Mouse (Mus musculus): ENCODE measurements around the gene Fez2. TPM values are rescaled to one million over a fixed set of nuclear protein-coding genes. Genes with fewer than 3 reads are reported as not detected.

The Fez2 gene
- polyA plus RNA-seq, 2 experiments = 33.6 to 44.1 TPM

DNA sequence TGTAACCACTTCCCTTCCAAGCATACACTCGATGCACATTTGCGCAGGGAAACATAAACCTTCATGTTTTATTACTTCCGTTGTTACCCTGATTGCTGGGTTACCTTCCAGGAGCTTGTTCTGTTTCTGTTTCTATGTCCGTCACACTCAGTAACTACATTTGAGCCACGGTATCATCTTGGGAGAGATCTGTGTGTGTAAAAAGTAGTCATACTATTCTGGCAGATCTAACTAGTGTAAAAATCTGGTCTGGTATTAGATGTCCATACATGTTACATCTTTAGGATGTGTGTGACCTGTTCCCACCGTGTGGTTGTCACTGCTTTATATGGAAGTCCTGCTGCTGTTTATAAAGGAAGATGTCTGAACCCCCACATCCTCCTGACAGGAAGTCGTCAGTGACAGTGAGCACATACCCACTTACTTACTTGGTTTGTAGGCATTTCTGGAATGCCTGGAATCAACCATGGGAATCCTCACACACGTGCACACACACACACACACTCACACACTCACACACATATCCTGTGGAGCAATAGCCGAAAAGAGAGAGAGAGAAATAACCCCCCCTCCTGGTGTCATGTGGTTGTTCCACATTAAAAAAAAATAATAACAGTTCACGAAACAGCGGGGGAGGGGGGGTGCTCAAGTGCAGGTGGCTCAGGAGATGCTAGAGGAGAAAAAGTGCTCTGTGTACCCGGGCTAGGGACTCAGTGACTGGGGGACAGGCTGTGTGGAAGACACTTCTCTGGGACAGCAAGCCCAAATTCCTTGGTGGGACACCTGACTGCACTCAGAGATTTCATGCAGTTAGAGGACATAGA lies 66.1 kb downstream of the Fez2 start:
- DNase-seq (ENCODE audit: low spot score) = no peak
- 55% methylated on average over 12 of the region's 12 CpGs for WGBS

DNA sequence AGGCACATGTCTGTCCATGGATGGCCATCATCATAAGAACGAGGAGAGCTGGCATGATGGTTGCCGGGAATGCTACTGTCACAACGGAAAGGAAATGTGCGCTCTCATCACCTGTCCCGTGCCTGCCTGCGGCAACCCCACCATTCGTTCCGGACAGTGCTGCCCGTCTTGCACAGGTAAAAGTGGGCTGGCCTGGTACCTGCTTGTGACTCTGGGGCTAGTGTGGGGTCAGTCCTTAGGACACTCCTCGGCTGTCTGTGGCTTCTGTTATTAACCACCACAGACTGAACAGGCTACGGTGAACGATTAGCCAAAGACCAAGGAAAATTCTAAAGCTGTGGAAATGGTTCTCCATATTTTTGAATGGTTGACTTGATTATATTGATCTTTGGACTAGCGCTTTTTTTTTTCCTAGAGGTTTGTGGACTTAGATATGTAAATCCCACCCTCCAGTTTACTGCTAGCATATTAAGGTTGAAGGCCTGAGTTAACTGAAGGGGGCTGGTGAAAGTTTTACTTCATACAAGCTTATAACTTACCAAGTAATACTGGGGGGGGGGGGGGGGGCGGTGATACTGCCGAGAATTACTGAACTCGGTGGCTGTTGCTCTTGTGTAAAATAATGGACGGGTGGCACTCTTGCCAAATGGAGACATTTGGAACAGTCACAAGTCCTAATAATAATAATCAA lies 70.7 kb downstream of the Fez2 start:
- WGBS = 96% methylated on average over 17 of the region's 17 CpGs
- H3K36me3 ChIP-seq (ENCODE audit: control insufficient read depth, insufficient read depth, low read length) = peaks cover 48% of the 10 kb centered on the region
- no peak for DNase-seq (ENCODE audit: low spot score)
- H3K9ac ChIP-seq (ENCODE audit: low read depth, low read length, severe bottlenecking) = no peak overlapping the region
- no peak overlapping the region for H3K4me3 ChIP-seq (replicated peaks; ENCODE audit: low read length)
- TF ChIP-seq POLR2A (IDR thresholded peaks at IDR 0.05; ENCODE audit: borderline replicate concordance, extremely low read depth, insufficient read depth, insufficient read length) = no peak
- ATAC-seq (ENCODE audit: low FRiP score, low read depth) = no peak
- H3K4me2 ChIP-seq (replicated peaks; ENCODE audit: low read depth, low read length, severe bottlenecking) = no peak overlapping the region
- H3K9me3 ChIP-seq (ENCODE audit: control insufficient read depth, low read length) = no peaks in the 10 kb centered on the region
- no peak overlapping the region for H3K27ac ChIP-seq (replicated peaks; ENCODE audit: low read depth, low read length)
- peaks cover 5% of the 10 kb centered on the region; the same call in 1 of the 2 replicates for H3K4me1 ChIP-seq (ENCODE audit: control insufficient read depth, insufficient read depth, low read length)
- H3K27me3 ChIP-seq (ENCODE audit: control insufficient read depth, insufficient read depth, low read length) = no peaks in the 10 kb centered on the region

More for the DNA sequence above, 66.1 kb downstream of the Fez2 start:
- no peak for ATAC-seq (ENCODE audit: low FRiP score, low read depth)
- Histone ChIP-seq H3K4me1 (ENCODE audit: control insufficient read depth, insufficient read depth, low read length) (peaks cover 2% of the 10 kb centered on the region; the same call in 1 of the 2 replicates), H3K4me3 (replicated peaks; ENCODE audit: low read length) (no peak overlapping the region), H3K9ac (ENCODE audit: low read depth, low read length, severe bottlenecking) (no peak overlapping the region), H3K27ac (replicated peaks; ENCODE audit: low read depth, low read length) (no peak overlapping the region), H3K36me3 (ENCODE audit: control insufficient read depth, insufficient read depth, low read length) (peaks cover 64% of the 10 kb centered on the region), H3K4me2 (replicated peaks; ENCODE audit: low read depth, low read length, severe bottlenecking) (no peak overlapping the region), H3K27me3 (ENCODE audit: control insufficient read depth, insufficient read depth, low read length) (no peaks in the 10 kb centered on the region), H3K9me3 (ENCODE audit: control insufficient read depth, low read length) (no peaks in the 10 kb centered on the region)
- TF ChIP-seq POLR2A (IDR thresholded peaks at IDR 0.05; ENCODE audit: borderline replicate concordance, extremely low read depth, insufficient read depth, insufficient read length) = no peak

DNA sequence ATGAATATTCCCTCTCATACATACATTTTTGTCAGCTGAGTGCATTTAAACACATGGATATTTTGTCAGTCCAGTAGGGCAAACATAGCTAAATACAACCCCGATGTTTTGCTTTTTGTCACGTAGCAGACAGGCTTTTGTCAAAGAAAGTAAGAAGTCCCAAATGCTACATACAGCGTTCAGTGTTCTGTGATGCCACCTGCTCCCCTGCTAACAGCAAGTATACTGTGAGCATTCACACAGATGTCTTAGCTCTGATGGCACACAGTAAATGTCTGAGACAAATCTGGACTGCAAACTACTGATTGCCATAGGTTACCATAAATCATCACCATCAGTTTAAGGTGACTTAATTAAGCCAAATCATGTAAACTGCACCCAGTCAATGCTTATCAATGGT lies 74.3 kb downstream of the Fez2 start:
- ATAC-seq (ENCODE audit: low FRiP score, low read depth) = no peak
- no peak for DNase-seq (ENCODE audit: low spot score)
- no peaks in the 10 kb centered on the region for H3K27me3 ChIP-seq (ENCODE audit: control insufficient read depth, insufficient read depth, low read length)
- H3K36me3 ChIP-seq (ENCODE audit: control insufficient read depth, insufficient read depth, low read length) = peaks cover 30% of the 10 kb centered on the region
- H3K27ac ChIP-seq (replicated peaks; ENCODE audit: low read depth, low read length) = no peak overlapping the region
- no peak for TF ChIP-seq POLR2A (IDR thresholded peaks at IDR 0.05; ENCODE audit: borderline replicate concordance, extremely low read depth, insufficient read depth, insufficient read length)
- H3K9ac ChIP-seq (ENCODE audit: low read depth, low read length, severe bottlenecking) = no peak overlapping the region
- H3K4me3 ChIP-seq (replicated peaks; ENCODE audit: low read length) = no peak overlapping the region
- H3K9me3 ChIP-seq (ENCODE audit: control insufficient read depth, low read length) = no peaks in the 10 kb centered on the region
- no peak overlapping the region for H3K4me2 ChIP-seq (replicated peaks; ENCODE audit: low read depth, low read length, severe bottlenecking)
- peaks cover 4% of the 10 kb centered on the region; the same call in 1 of the 2 replicates for H3K4me1 ChIP-seq (ENCODE audit: control insufficient read depth, insufficient read depth, low read length)
- WGBS = 89% methylated on average over 3 of the region's 3 CpGs

DNA sequence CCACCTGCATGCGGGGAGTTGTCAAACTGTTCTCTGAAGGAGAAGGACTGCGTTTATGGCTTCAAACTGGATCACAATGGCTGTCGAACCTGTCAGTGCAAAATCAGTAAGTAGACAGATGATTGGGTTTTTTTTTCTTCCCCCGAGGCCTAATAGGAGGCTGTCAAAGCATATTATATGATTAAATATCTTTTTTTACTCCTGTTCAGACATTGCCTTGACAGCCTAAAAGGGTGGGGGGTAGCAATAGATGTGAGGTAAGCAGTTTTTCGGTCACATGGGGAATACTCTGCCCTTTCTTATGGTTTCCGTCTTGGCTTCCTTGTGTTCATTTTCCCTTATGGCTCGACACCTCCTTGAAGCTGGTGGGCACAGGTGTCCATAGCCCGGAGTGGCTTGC lies 82.7 kb downstream of the Fez2 start:
- Histone ChIP-seq H3K4me2 (replicated peaks; ENCODE audit: low read depth, low read length, severe bottlenecking) (no peak overlapping the region), H3K27ac (replicated peaks; ENCODE audit: low read depth, low read length) (no peak overlapping the region), H3K9me3 (ENCODE audit: control insufficient read depth, low read length) (no peaks in the 10 kb centered on the region), H3K9ac (ENCODE audit: low read depth, low read length, severe bottlenecking) (no peak overlapping the region), H3K36me3 (ENCODE audit: control insufficient read depth, insufficient read depth, low read length) (peaks cover 34% of the 10 kb centered on the region), H3K4me3 (replicated peaks; ENCODE audit: low read length) (no peak overlapping the region), H3K4me1 (ENCODE audit: control insufficient read depth, insufficient read depth, low read length) (peaks cover 2% of the 10 kb centered on the region; the same call in 1 of the 2 replicates), H3K27me3 (ENCODE audit: control insufficient read depth, insufficient read depth, low read length) (no peaks in the 10 kb centered on the region)
- WGBS = 86% methylated on average over 8 of the region's 8 CpGs
- TF ChIP-seq POLR2A (IDR thresholded peaks at IDR 0.05; ENCODE audit: borderline replicate concordance, extremely low read depth, insufficient read depth, insufficient read length) = no peak
- DNase-seq (ENCODE audit: low spot score) (no peak), ATAC-seq (ENCODE audit: low FRiP score, low read depth) (no peak)

DNA sequence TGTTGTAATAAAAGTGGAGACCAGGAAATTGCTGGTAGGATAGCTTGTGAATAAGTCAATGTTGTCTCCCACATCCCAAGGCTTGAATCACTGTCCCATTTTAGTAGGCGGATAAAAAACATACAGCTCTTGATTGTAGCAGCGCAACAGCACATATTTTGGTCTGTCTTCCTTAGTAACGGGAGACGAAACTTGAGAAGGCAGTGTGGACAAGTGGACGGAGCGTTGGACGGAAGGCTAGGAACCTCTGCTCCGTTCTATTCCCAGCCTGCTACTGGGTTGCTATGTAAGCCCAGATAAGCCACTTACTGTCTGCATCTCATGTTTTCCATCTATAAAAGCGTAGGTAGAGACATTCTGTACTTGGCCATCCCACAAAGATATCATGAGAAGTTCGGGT lies 84.7 kb downstream of the Fez2 start:
- WGBS = 91% methylated on average over 10 of the region's 10 CpGs
- DNase-seq (ENCODE audit: low spot score) (no peak), ATAC-seq (ENCODE audit: low FRiP score, low read depth) (no peak)
- Histone ChIP-seq H3K4me1 (ENCODE audit: control insufficient read depth, insufficient read depth, low read length) (peaks cover 2% of the 10 kb centered on the region), H3K27me3 (ENCODE audit: control insufficient read depth, insufficient read depth, low read length) (no peaks in the 10 kb centered on the region), H3K4me2 (replicated peaks; ENCODE audit: low read depth, low read length, severe bottlenecking) (no peak overlapping the region), H3K9me3 (ENCODE audit: control insufficient read depth, low read length) (no peaks in the 10 kb centered on the region), H3K27ac (replicated peaks; ENCODE audit: low read depth, low read length) (no peak overlapping the region), H3K36me3 (ENCODE audit: control insufficient read depth, insufficient read depth, low read length) (peaks cover 26% of the 10 kb centered on the region), H3K4me3 (replicated peaks; ENCODE audit: low read length) (no peak overlapping the region), H3K9ac (ENCODE audit: low read depth, low read length, severe bottlenecking) (no peak overlapping the region)
- TF ChIP-seq POLR2A (IDR thresholded peaks at IDR 0.05; ENCODE audit: borderline replicate concordance, extremely low read depth, insufficient read depth, insufficient read length) = no peak

Measured in limb, embryonic 14.5 days (tissue).